29 mouse cellular contexts compared by ENCODE assay signal in genomic region chr3:96467641-96468040, GRCm38 (mm10). TPM values are rescaled to one million over a fixed set of nuclear protein-coding genes. Genes with fewer than 3 reads are reported as not detected.
"Had no signal": no experiment of that assay in that cellular context is flagged by ENCODE, and none has a peak within 500 bp of the region (broad histone marks: within the 10 kb centered on the region; RNA-seq: fewer than 3 reads in every experiment).

No protein-coding gene starts in this region.

- DNase-seq: gastrocnemius, adult 2 months; gastrocnemius, postnatal 10 days; gastrocnemius, postnatal 25 days; heart, adult 18-20 months; heart, postnatal 10 days; kidney, adult 11 months; kidney, adult 2 months; kidney, adult 9 months; kidney, postnatal 10 days; layer of hippocampus, adult 9-11 months; layer of hippocampus, postnatal 36 days; left cerebral cortex, postnatal 4 days had no signal

- H3K9ac ChIP-seq: heart, embryonic 12.5 days; hindbrain, embryonic 13.5 days; hindbrain, embryonic 15.5 days; kidney, embryonic 15.5 days; limb, embryonic 13.5 days; limb, embryonic 15.5 days; liver, embryonic 12.5 days; liver, embryonic 14.5 days had no signal

- H3K36me3 ChIP-seq: heart, embryonic 10.5 days; heart, embryonic 12.5 days; hindbrain, embryonic 13.5 days; hindbrain, embryonic 15.5 days; kidney, embryonic 15.5 days; limb, embryonic 13.5 days; limb, embryonic 15.5 days; liver, embryonic 12.5 days had no signal

- H3K9me3 ChIP-seq: heart, embryonic 10.5 days; heart, embryonic 12.5 days; hindbrain, embryonic 13.5 days; hindbrain, embryonic 15.5 days; kidney, embryonic 15.5 days; limb, embryonic 13.5 days; limb, embryonic 15.5 days; liver, embryonic 12.5 days had no signal

- H3K4me3 ChIP-seq: gastrocnemius, adult 2 months; heart, embryonic 10.5 days; heart, embryonic 12.5 days; hindbrain, embryonic 13.5 days; hindbrain, embryonic 15.5 days; kidney, embryonic 15.5 days; limb, embryonic 13.5 days; limb, embryonic 15.5 days; liver, embryonic 12.5 days had no signal

- ATAC-seq: hindbrain, postnatal 0 days; intestine, embryonic 16.5 days; liver, embryonic 12.5 days had no signal

- H3K4me2 ChIP-seq: heart, embryonic 12.5 days; hindbrain, embryonic 13.5 days; hindbrain, embryonic 15.5 days; kidney, embryonic 15.5 days; limb, embryonic 13.5 days; limb, embryonic 15.5 days; liver, embryonic 12.5 days had no signal

- H3K27ac ChIP-seq: gastrocnemius, adult 2 months; heart, embryonic 10.5 days; hindbrain, embryonic 13.5 days; hindbrain, embryonic 15.5 days; hindbrain, postnatal 0 days; kidney, embryonic 15.5 days; limb, embryonic 13.5 days; limb, embryonic 15.5 days; liver, embryonic 12.5 days; liver, embryonic 14.5 days had no signal

- H3K4me1 ChIP-seq: hindbrain, embryonic 15.5 days had no signal

RNA-seq across cellular contexts. Expression of gene BC107364, which starts 15.5 kb away (rescaled TPM):
- polyA plus RNA-seq: frontal cortex, adult 2 months; heart, embryonic 10.5 days; hindbrain, embryonic 11.5 days; hindbrain, embryonic 13.5 days; hindbrain, embryonic 15.5 days; hindbrain, postnatal 0 days; intestine, embryonic 14.5 days; kidney, embryonic 15.5 days; large intestine, adult 2 months; limb, embryonic 11.5 days; limb, embryonic 13.5 days; liver, adult 2 months; liver, embryonic 12.5 days; liver, embryonic 14.5 days had no signal
